Mouse (Mus musculus): ENCODE measurements around the gene Olfr466. TPM values are rescaled to one million over a fixed set of nuclear protein-coding genes. Genes with fewer than 3 reads are reported as not detected.

Olfr466 gene
- polyA plus RNA-seq, 2 experiments, result not detected

GRCm38 (mm10) chr13:65113239-65113638 lies 36.8 kb upstream of the Olfr466 start:
- 69% methylated on average over 3 of the region's 3 CpGs for whole genome bisulfite sequencing (ENCODE audit: insufficient replicate concordance)
- Histone ChIP-seq H3K4me2 (ENCODE audit: low read depth) (peak overlapping the region; percentile 92), H3K4me1 (replicated peaks; ENCODE audit: control insufficient read depth in 2 of 2, insufficient read depth in 2 of 2, low read length in 1 of 2) (peaks cover 4 to 8% of the 10 kb centered on the region in 2 experiments; a peak in 3 of 4 replicates), H3K4me3 (ENCODE audit: insufficient read depth in 1 of 2, low read depth in 2 of 2, low read length in 2 of 2) (peak overlapping the region; percentile 92 to 96), H3K9ac (replicated peaks) (peak overlapping the region; percentile 92), H3K27me3 (ENCODE audit: control insufficient read depth, insufficient read depth, low read length) (no peaks in the 10 kb centered on the region), H3K9me3 (ENCODE audit: control insufficient read depth, low read length) (no peaks in the 10 kb centered on the region), H3K36me3 (replicated peaks; ENCODE audit: control insufficient read depth, insufficient read depth, low read depth) (no peaks in the 10 kb centered on the region), H3K27ac (peak overlapping the region; percentile 65)
- no peak for ATAC-seq (ENCODE audit: insufficient read depth)
- TF ChIP-seq EP300 (IDR thresholded peaks at IDR 0.05; ENCODE audit: low read depth) (no peak), CTCF (IDR thresholded peaks at IDR 0.05; ENCODE audit: low read depth) (no peak)
- DNase-seq (ENCODE audit: low read depth in 3 of 3, low spot score in 3 of 3), result no peak

GRCm38 (mm10) chr13:65120984-65121383 lies 29.1 kb upstream of the Olfr466 start:
- Histone ChIP-seq H3K4me1 (replicated peaks; ENCODE audit: control insufficient read depth in 2 of 2, insufficient read depth in 2 of 2, low read length in 1 of 2) (peaks cover 8 to 15% of the 10 kb centered on the region in 2 experiments), H3K36me3 (replicated peaks; ENCODE audit: control insufficient read depth, insufficient read depth, low read depth) (no peaks in the 10 kb centered on the region), H3K4me3 (ENCODE audit: insufficient read depth in 1 of 2, low read depth in 2 of 2, low read length in 2 of 2) (no peak overlapping the region), H3K27ac (no peak overlapping the region), H3K9ac (replicated peaks) (no peak overlapping the region), H3K9me3 (ENCODE audit: control insufficient read depth, low read length) (no peaks in the 10 kb centered on the region), H3K4me2 (ENCODE audit: low read depth) (no peak overlapping the region), H3K27me3 (ENCODE audit: control insufficient read depth, insufficient read depth, low read length) (no peaks in the 10 kb centered on the region)
- TF ChIP-seq CTCF (IDR thresholded peaks at IDR 0.05; ENCODE audit: low read depth), result no peak
- TF ChIP-seq EP300 (IDR thresholded peaks at IDR 0.05; ENCODE audit: low read depth), result no peak
- DNase-seq (ENCODE audit: low read depth in 3 of 3, low spot score in 3 of 3), result no peak
- peak; percentile 45 for ATAC-seq (ENCODE audit: insufficient read depth)
- WGBS (ENCODE audit: insufficient replicate concordance), result 43% methylated on average over 3 of the region's 3 CpGs

GRCm38 (mm10) chr13:65122111-65122510 lies 27.9 kb upstream of the Olfr466 start:
- Histone ChIP-seq H3K9me3 (ENCODE audit: control insufficient read depth, low read length) (no peaks in the 10 kb centered on the region), H3K4me2 (ENCODE audit: low read depth) (peak overlapping the region; percentile 55), H3K4me3 (ENCODE audit: insufficient read depth in 1 of 2, low read depth in 2 of 2, low read length in 2 of 2) (no peak overlapping the region), H3K4me1 (replicated peaks; ENCODE audit: control insufficient read depth in 2 of 2, insufficient read depth in 2 of 2, low read length in 1 of 2) (peaks cover 8 to 15% of the 10 kb centered on the region in 2 experiments), H3K36me3 (replicated peaks; ENCODE audit: control insufficient read depth, insufficient read depth, low read depth) (no peaks in the 10 kb centered on the region), H3K9ac (replicated peaks) (no peak overlapping the region), H3K27me3 (ENCODE audit: control insufficient read depth, insufficient read depth, low read length) (no peaks in the 10 kb centered on the region), H3K27ac (peak overlapping the region; percentile 31)
- peak; percentile 79 for TF ChIP-seq EP300 (IDR thresholded peaks at IDR 0.05; ENCODE audit: low read depth)
- no peak for TF ChIP-seq CTCF (IDR thresholded peaks at IDR 0.05; ENCODE audit: low read depth)
- ATAC-seq (ENCODE audit: insufficient read depth), result peak; percentile 87
- 34% methylated on average over 1 of the region's 1 CpGs for WGBS (ENCODE audit: insufficient replicate concordance)
- DNase-seq (ENCODE audit: low read depth in 3 of 3, low spot score in 3 of 3), result peak; percentile 49 to 54 (median 54)

GRCm38 (mm10) chr13:65127063-65127847 lies 22.8 kb upstream of the Olfr466 start:
- TF ChIP-seq EP300 (IDR thresholded peaks at IDR 0.05; ENCODE audit: low read depth) (no peak), CTCF (IDR thresholded peaks at IDR 0.05; ENCODE audit: low read depth) (peak; percentile 67)
- 40% methylated on average over 3 of the region's 3 CpGs for WGBS (ENCODE audit: insufficient replicate concordance)
- ATAC-seq (ENCODE audit: insufficient read depth) (peak; percentile 53; the same call in 1 of the 2 replicates), DNase-seq (ENCODE audit: low read depth in 3 of 3, low spot score in 3 of 3) (no peak)
- Histone ChIP-seq H3K9ac (replicated peaks) (no peak overlapping the region), H3K4me3 (ENCODE audit: insufficient read depth in 1 of 2, low read depth in 2 of 2, low read length in 2 of 2) (no peak overlapping the region), H3K36me3 (replicated peaks; ENCODE audit: control insufficient read depth, insufficient read depth, low read depth) (no peaks in the 10 kb centered on the region), H3K4me1 (replicated peaks; ENCODE audit: control insufficient read depth in 2 of 2, insufficient read depth in 2 of 2, low read length in 1 of 2) (peaks cover 4 to 5% of the 10 kb centered on the region in 2 experiments; a peak in 3 of 4 replicates), H3K4me2 (ENCODE audit: low read depth) (no peak overlapping the region), H3K27me3 (ENCODE audit: control insufficient read depth, insufficient read depth, low read length) (no peaks in the 10 kb centered on the region), H3K9me3 (ENCODE audit: control insufficient read depth, low read length) (no peaks in the 10 kb centered on the region), H3K27ac (no peak overlapping the region)

- no peaks in the 10 kb centered on the region for H3K4me1 ChIP-seq (replicated peaks; ENCODE audit: control insufficient read depth in 2 of 2, insufficient read depth in 2 of 2, low read length in 1 of 2)
- H3K4me2 ChIP-seq (ENCODE audit: low read depth), result no peak within 1 kb of the TSS
- H3K27ac ChIP-seq, result no peak within 1 kb of the TSS
- ATAC-seq (ENCODE audit: insufficient read depth) (no peak), DNase-seq (ENCODE audit: low read depth in 3 of 3, low spot score in 3 of 3) (no peak)
- WGBS (ENCODE audit: insufficient replicate concordance), result 65% methylated on average over 4 of the region's 4 CpGs
- H3K36me3 ChIP-seq (replicated peaks; ENCODE audit: control insufficient read depth, insufficient read depth, low read depth), result no peaks in the 10 kb centered on the region
- no peak within 1 kb of the TSS for H3K4me3 ChIP-seq (ENCODE audit: insufficient read depth in 1 of 2, low read depth in 2 of 2, low read length in 2 of 2)
- H3K9ac ChIP-seq (replicated peaks), result no peak within 1 kb of the TSS
- TF ChIP-seq CTCF (IDR thresholded peaks at IDR 0.05; ENCODE audit: low read depth) (no peak), EP300 (IDR thresholded peaks at IDR 0.05; ENCODE audit: low read depth) (no peak)
- H3K9me3 ChIP-seq (ENCODE audit: control insufficient read depth, low read length), result no peaks in the 10 kb centered on the region
- H3K27me3 ChIP-seq (ENCODE audit: control insufficient read depth, insufficient read depth, low read length), result no peaks in the 10 kb centered on the region
These were observed 12.3 kb upstream of the Olfr466 start, which contains the start of gene Olfr465-ps1 for GRCm38 (mm10) chr13:65137789-65138188. Gene Olfr465-ps1 (plus strand): TSS chr13:65138089.

All from liver, embryonic 14.5 days (tissue).